Mouse (Mus musculus): Measurements from ENCODE around the gene Cpsf7.
"Not testable (repeated sequence)": the region's sequence is repeated elsewhere in the genome, so short reads cannot be mapped to it uniquely, and the experiment has no call there.

Cpsf7 gene

GRCm38 (mm10) chr19:10525106-10525901, at the start of gene Cpsf7:
TSS of gene Cpsf7 (plus strand) at chr19:10525266.
- peak; percentile 87 to 94 for DNase-seq (ENCODE audit: low spot score in 2 of 2)

- DNase-seq (ENCODE audit: low spot score in 2 of 2): no peak
Observed at GRCm38 (mm10) chr19:10479541-10479940, 45.5 kb upstream of the Cpsf7 start.

GRCm38 (mm10) chr19:10482703-10483102, 42.4 kb upstream of the Cpsf7 start, which contains the start of gene Ppp1r32:
TSS of gene Ppp1r32 (minus strand) at chr19:10482928.
- DNase-seq (ENCODE audit: low spot score in 2 of 2): no peak

GRCm38 (mm10) chr19:10486264-10486738, 38.8 kb upstream of the Cpsf7 start:
- peak in 1 of 2 experiments; percentile 21 for DNase-seq (ENCODE audit: low spot score in 2 of 2)

GRCm38 (mm10) chr19:10495670-10496069, 29.4 kb upstream of the Cpsf7 start:
- DNase-seq (ENCODE audit: low spot score in 2 of 2): no peak

GRCm38 (mm10) chr19:10496976-10497375, 28.1 kb upstream of the Cpsf7 start:
- no peak for DNase-seq (ENCODE audit: low spot score in 2 of 2)

- DNase-seq (ENCODE audit: low spot score in 2 of 2): no peak
Observed at GRCm38 (mm10) chr19:10497512-10498160, 27.4 kb upstream of the Cpsf7 start.

GRCm38 (mm10) chr19:10500581-10500980, 24.5 kb upstream of the Cpsf7 start:
- DNase-seq (ENCODE audit: low spot score in 2 of 2): no peak

- DNase-seq (ENCODE audit: low spot score in 2 of 2): peak; percentile 35 to 73
Observed at GRCm38 (mm10) chr19:10502571-10502970, 22.5 kb upstream of the Cpsf7 start.

- DNase-seq (ENCODE audit: low spot score in 2 of 2): no peak
Observed at GRCm38 (mm10) chr19:10510759-10511330, 14.2 kb upstream of the Cpsf7 start.

- DNase-seq (ENCODE audit: low spot score in 2 of 2): no peak
Observed at GRCm38 (mm10) chr19:10520355-10520754, 4.7 kb upstream of the Cpsf7 start.

GRCm38 (mm10) chr19:10521926-10522325, 3.1 kb upstream of the Cpsf7 start:
- no peak for DNase-seq (ENCODE audit: low spot score in 2 of 2)

- DNase-seq (ENCODE audit: low spot score in 2 of 2): no peak
Observed at GRCm38 (mm10) chr19:10523483-10524080, 1.5 kb upstream of the Cpsf7 start.

- DNase-seq (ENCODE audit: low spot score in 2 of 2): no peak
Observed at GRCm38 (mm10) chr19:10524784-10525105, 321 bp upstream of the Cpsf7 start.

GRCm38 (mm10) chr19:10525910-10526309, 844 bp downstream of the Cpsf7 start, which contains the start of gene Sdhaf2:
TSS of gene Sdhaf2 (minus strand) at chr19:10526142.
- DNase-seq (ENCODE audit: low spot score in 2 of 2): peak; percentile 45 to 67

GRCm38 (mm10) chr19:10530082-10530481, 5.0 kb downstream of the Cpsf7 start:
- DNase-seq (ENCODE audit: low spot score in 2 of 2): no peak

GRCm38 (mm10) chr19:10539454-10539853, 14.4 kb downstream of the Cpsf7 start:
- DNase-seq (ENCODE audit: low spot score in 2 of 2): no peak

- DNase-seq (ENCODE audit: low spot score in 2 of 2): peak; percentile 86 to 93
Observed at GRCm38 (mm10) chr19:10555624-10556510, 30.8 kb downstream of the Cpsf7 start, which contains the start of gene Tmem216. TSS of gene Tmem216 (minus strand) at chr19:10556238.

GRCm38 (mm10) chr19:10557001-10557400, 31.9 kb downstream of the Cpsf7 start:
- no peak for DNase-seq (ENCODE audit: low spot score in 2 of 2)

- DNase-seq (ENCODE audit: low spot score in 2 of 2): no peak
Observed at GRCm38 (mm10) chr19:10557430-10557829, 32.4 kb downstream of the Cpsf7 start.

GRCm38 (mm10) chr19:10557837-10558375, 32.8 kb downstream of the Cpsf7 start:
- DNase-seq (ENCODE audit: low spot score in 2 of 2): not testable (repeated sequence)
